Mouse (Mus musculus) myocyte (in vitro differentiated cells): Measurements from ENCODE around the gene Pex12.

Experiments used
- CEBPB ChIP-seq: IDR thresholded peaks from 2 replicates; pipeline ENCODE4 v1.6.1; 2011; ENCODE audit warnings: mild to moderate bottlenecking, moderate library complexity; ENCODE audit not compliant: poor library complexity, insufficient read depth, severe bottlenecking
- E2F4 ChIP-seq: IDR thresholded peaks from one replicate; pipeline ENCODE4 v1.6.1; 2011; ENCODE audit warnings: mild to moderate bottlenecking, control low read depth, moderate library complexity; ENCODE audit not compliant: insufficient read depth
- MAX ChIP-seq: IDR thresholded peaks from one replicate; pipeline ENCODE4 v1.6.1; 2011; ENCODE audit warnings: low read depth, mild to moderate bottlenecking, control low read depth
- POLR2A ChIP-seq: IDR thresholded peaks from one replicate; pipeline ENCODE4 v1.6.1; 2011; ENCODE audit warnings: low read depth, mild to moderate bottlenecking, control low read depth, moderate library complexity; ENCODE audit not compliant: insufficient read length
- TCF12 ChIP-seq: IDR thresholded peaks from one replicate; pipeline ENCODE4 v1.6.1; 2011; ENCODE audit warnings: mild to moderate bottlenecking, control low read depth; ENCODE audit not compliant: poor library complexity, insufficient read depth, severe bottlenecking
- TCF3 ChIP-seq: IDR thresholded peaks from one replicate; pipeline ENCODE4 v1.6.1; 2011; ENCODE audit warnings: low read depth, control low read depth; ENCODE audit not compliant: insufficient read length
- USF1 ChIP-seq: IDR thresholded peaks from one replicate; pipeline ENCODE4 v1.6.1; 2011; ENCODE audit warnings: low read depth, mild to moderate bottlenecking, control low read depth, moderate library complexity

GRCm38 (mm10) chr11:83291375-83292250 is 10.8 kb downstream of the Pex12 start:
- peak; percentile 99 for TF ChIP-seq USF1
- no peak for TF ChIP-seq CEBPB
- peak; percentile 92 for TF ChIP-seq POLR2A
- TF ChIP-seq TCF3 = no peak
- no peak for TF ChIP-seq MAX
- TF ChIP-seq E2F4 = peak; percentile 64
- TF ChIP-seq TCF12 = no peak
